Mouse (Mus musculus): ENCODE measurements around the gene Ptcd1.
"Not testable (repeated sequence)": the region's sequence is repeated elsewhere in the genome, so short reads cannot be mapped to it uniquely, and the experiment has no call there.

Ptcd1 gene

DNA sequence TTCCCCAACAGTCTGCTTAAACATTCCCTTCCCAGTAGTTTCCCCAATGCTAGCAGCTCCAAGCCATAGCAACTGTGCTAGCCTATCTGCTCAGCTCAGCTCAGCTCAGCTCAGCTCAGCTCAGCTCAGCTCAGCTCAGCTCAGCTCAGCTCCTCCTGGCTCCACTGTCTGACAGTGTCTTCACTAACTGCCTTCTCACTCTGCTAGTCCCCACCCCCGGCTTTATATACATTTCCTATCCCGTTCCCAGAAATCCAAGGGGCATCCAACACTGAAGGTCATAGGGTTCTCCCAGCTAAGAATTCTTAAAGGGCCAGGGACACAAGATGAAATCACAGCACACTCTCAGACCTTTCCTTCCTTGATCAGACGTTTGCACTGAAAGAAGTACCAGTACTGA lies 2.2 kb downstream of the Ptcd1 start:
- DNase-seq (ENCODE audit: low spot score in 2 of 2), result no peak

GRCm38 (mm10) chr5:145161361-145161760 lies 5.5 kb downstream of the Ptcd1 start:
- DNase-seq (ENCODE audit: low spot score in 2 of 2), result no peak

GRCm38 (mm10) chr5:145152690-145153089 lies 14.2 kb downstream of the Ptcd1 start:
- no peak for DNase-seq (ENCODE audit: low spot score in 2 of 2)

GRCm38 (mm10) chr5:145149294-145149693 lies 17.6 kb downstream of the Ptcd1 start:
- DNase-seq (ENCODE audit: low spot score in 2 of 2), result no peak

GRCm38 (mm10) chr5:145147748-145148147 lies 19.2 kb downstream of the Ptcd1 start:
- DNase-seq (ENCODE audit: low spot score in 2 of 2), result no peak

DNA sequence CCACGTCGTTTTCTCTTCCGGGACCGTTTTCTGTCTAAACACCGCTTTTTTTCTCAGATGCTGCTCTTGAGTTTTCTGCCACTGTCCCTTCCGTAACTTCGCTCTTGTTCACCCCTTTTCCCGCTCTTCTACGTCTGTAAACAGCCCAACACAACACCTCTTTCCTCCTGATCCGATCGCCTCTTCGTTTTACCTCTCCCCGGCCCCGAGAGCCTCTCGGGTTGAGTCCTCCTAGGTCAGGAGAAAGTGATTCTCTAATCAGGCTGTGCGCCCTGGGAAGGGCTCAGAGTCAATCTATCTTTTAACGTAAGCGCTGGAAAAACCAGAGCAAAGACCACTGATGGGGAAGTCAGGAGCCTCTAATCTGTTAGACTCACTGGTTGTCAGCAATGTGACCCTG lies 26.3 kb downstream of the Ptcd1 start:
- DNase-seq (ENCODE audit: low spot score in 2 of 2), result peak; percentile 53 to 54

GRCm38 (mm10) chr5:145139571-145140519 lies 27.1 kb downstream of the Ptcd1 start, which contains the start of the genes Pdap1 and Bud31:
Gene Pdap1 (minus strand): TSS chr5:145140238.
Gene Bud31 (plus strand): TSS chr5:145140362.
- DNase-seq (ENCODE audit: low spot score in 2 of 2), result peak; percentile 95 to 99

- DNase-seq (ENCODE audit: low spot score in 2 of 2), result peak in 1 of 2 experiments; percentile 31
Observed at GRCm38 (mm10) chr5:145138836-145139235, 28.1 kb downstream of the Ptcd1 start.

DNA sequence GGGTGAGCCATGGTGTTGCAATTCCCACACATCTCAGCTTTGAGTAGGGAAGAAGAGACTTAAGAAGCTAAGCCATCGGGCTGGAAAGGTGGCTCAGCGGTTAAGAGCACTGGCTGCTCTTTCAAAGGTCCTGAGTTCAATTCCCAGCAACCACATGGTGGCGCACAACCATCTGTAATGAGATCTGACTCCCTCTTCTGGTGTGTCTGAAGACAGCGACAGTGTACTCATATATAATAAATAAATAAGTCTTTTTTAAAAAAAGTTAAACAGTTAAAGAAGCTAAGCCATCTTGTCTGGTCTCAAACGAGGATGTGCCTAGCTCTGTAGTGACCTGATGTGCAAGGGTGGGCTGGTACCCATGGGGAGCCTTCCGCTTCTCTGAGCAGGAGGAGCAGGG lies 33.6 kb downstream of the Ptcd1 start:
- not testable (repeated sequence) for DNase-seq (ENCODE audit: low spot score in 2 of 2)

DNA sequence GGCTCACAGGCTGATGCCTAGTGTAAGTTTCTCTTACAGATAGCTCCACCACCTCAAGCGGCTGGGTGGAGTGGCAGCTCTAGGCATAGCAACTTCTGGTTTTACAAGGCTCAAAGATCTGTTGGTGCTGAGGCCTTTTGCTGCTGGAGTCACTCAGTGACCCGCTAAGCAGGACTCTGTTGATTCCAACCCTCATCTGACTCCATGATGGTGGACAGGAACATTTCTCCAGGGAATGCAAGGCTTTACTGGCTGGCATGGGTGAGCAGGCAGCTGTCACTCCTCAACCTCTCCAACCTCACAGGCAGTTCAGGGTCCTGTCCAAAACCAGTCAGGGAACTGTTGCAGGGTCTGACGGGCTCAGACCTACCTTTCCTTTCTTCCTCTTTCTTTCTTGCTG lies 35.9 kb downstream of the Ptcd1 start:
- DNase-seq (ENCODE audit: low spot score in 2 of 2), result no peak

DNA sequence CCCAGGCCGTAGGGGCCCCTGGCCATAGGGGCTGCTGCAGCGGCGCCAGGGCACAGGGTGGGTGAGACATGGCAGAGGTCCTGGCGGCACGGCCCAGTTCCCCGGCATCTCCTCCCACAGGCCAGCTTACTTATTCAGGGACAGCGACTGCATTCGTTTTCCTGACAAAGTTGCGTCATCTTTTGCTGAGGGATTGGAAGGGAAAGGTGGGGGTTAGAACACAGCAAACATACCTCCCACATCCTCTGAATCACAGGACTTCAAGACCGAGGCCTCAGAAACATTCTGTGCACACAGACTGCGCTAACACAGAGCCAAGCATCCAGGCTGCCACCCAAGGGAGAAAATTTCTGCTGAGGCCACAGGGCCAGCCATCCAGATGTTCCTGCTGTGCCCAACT lies 36.7 kb downstream of the Ptcd1 start:
- no peak for DNase-seq (ENCODE audit: low spot score in 2 of 2)

DNA sequence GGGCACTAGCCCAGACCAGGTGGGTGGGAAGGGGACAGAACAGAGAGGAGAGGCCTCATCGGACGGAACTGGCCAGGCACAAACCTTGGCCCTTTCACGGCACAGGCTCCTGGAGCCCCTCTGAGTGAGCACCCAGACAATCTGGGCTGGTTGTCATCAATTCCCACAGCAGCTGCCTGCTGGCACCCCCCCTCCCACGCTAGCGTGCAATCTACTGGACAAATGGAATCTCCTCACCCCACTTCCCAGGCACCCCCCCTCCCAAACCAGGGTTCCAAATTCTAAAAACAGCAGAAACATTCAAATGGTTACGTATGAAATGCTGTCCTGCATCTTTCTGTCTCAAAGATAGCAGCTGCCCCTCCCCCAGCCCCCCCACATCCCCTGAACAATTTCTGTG lies 37.1 kb downstream of the Ptcd1 start:
- not testable (repeated sequence) for DNase-seq (ENCODE audit: low spot score in 2 of 2)

- no peak for DNase-seq (ENCODE audit: low spot score in 2 of 2)
Observed at GRCm38 (mm10) chr5:145129124-145129523, 37.8 kb downstream of the Ptcd1 start.

GRCm38 (mm10) chr5:145126580-145126979 lies 40.3 kb downstream of the Ptcd1 start:
- no peak for DNase-seq (ENCODE audit: low spot score in 2 of 2)

GRCm38 (mm10) chr5:145123396-145123795 lies 43.5 kb downstream of the Ptcd1 start:
- no peak for DNase-seq (ENCODE audit: low spot score in 2 of 2)

DNA sequence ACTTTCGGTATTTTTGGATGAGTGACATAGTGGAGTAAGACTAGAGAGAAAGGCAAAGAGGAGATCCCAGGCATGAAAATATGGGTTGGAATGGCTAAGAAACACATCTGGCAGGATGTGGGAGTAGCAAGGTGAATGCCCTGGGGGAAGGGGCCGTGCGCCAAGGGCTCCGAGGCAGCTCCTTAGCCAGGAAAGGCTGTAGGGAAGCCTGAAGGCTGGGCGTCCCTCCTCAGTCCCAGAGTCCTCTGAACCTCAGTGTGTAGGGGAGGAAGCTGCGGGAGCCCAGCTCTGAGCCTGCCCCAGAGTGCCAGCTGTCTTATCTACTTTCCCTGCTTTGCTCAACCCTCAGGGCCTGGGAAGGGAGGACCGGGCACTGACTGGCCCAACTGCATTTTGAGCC lies 46.0 kb downstream of the Ptcd1 start:
- no peak for DNase-seq (ENCODE audit: low spot score in 2 of 2)

DNA sequence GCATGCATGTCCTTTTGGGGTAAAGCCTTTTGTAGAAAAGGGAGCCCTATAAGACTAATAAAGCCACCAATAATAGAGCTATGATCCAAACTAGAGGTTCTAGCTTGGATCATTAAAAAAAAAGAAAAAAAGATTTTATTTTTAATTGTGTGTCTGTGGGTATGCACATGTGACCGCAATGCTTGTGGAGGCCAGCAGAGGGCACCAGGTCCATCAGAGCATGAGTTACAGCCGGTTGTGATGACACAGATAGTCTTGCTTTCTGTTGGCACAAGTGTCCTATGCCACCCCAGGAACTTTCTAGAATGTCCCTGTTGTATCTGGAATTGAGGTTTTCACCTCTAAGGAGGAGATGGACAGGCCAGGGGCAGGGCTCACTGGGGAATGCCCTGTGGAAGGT lies 47.5 kb downstream of the Ptcd1 start:
- peak in 1 of 2 experiments; percentile 62 for DNase-seq (ENCODE audit: low spot score in 2 of 2)

DNA sequence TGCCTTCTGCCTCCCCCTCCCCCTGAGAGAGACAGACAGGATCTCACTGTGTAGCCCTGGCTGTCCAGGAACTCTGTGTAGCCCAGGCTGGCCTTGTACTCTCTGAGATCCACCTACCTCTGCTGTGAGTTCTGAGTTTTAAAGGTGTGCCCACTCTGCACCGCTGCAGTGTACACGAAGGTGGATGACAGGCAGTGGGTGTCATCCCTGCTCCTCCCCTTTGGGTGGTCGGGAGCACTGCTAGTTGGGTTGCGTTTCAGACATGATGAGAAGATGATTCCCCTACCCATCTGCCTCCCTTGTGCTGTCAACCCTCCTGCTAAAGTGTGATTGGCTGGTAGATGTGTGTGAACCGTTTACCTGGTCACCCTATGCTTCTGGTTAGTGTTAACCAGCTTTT lies 48.4 kb downstream of the Ptcd1 start:
- DNase-seq (ENCODE audit: low spot score in 2 of 2), result no peak

GRCm38 (mm10) chr5:145118005-145118404 lies 48.9 kb downstream of the Ptcd1 start:
- no peak for DNase-seq (ENCODE audit: low spot score in 2 of 2)

GRCm38 (mm10) chr5:145116916-145117315 lies 50.0 kb downstream of the Ptcd1 start:
- DNase-seq (ENCODE audit: low spot score in 2 of 2), result peak; percentile 54 to 81

- DNase-seq (ENCODE audit: low spot score in 2 of 2), result peak in 1 of 2 experiments; percentile 42
Observed at GRCm38 (mm10) chr5:145116316-145116715, 50.6 kb downstream of the Ptcd1 start.

DNA sequence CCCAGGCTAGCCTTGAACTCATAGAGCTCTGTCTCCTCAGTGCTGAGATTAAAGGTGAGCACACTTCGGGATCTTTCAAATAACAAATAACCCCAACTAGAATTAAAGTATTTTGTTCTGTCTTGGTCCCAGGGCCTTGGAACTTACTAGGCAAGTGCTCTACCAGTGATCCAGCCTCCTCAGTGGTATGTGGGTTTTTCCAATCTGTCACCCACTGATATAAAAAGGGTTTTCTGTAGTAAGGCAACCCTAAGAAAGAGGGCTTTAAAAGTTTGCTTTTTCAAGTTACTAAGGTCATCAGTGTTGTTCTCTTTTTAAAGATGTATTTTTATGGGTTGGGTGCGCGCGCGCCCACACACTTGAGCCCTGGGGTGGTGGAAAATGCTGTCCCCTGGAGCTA lies 51.2 kb downstream of the Ptcd1 start:
- no peak for DNase-seq (ENCODE audit: low spot score in 2 of 2)
